Comparison of ENCODE assay signal across 16 mouse cellular contexts in the genomic region with DNA sequence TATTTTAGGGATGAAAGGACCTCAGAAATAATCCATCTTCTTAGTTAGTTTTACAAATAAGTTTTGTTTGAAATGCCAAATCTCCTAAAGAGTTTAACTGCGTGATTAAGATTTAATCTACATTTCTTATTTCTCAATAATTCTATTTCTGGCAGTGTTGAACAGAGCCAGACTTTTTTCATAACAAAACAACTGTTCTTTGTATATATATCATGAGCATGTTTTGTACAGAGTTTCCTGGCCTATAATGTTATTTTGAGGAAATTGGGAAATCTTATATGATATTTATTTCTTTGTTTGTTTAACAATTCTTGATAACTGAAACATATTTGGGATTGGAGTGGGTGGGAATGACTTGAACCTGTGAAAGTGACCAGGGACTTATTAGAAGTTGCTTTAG.
"Had no signal": no experiment of that assay in that cellular context is flagged by ENCODE, and none has a peak within 500 bp of the region (broad histone marks: within the 10 kb centered on the region; RNA-seq: fewer than 3 reads in every experiment).

No protein-coding gene starts in this region.

- H3K27me3 ChIP-seq: liver, embryonic 12.5 days; liver, embryonic 15.5 days; megakaryocyte, embryonic 14.5 days; midbrain, embryonic 12.5 days; neural tube, embryonic 12.5 days; stomach, embryonic 15.5 days had no signal

- H3K4me1 ChIP-seq: midbrain, embryonic 12.5 days; neural tube, embryonic 12.5 days; stomach, embryonic 15.5 days had no signal

- H3K27ac ChIP-seq: macrophage; midbrain, embryonic 12.5 days; neural tube, embryonic 12.5 days; stomach, embryonic 15.5 days; stomach, postnatal 0 days had no signal

- H3K36me3 ChIP-seq: liver, embryonic 12.5 days; liver, embryonic 15.5 days; midbrain, embryonic 12.5 days; neural tube, embryonic 12.5 days; stomach, embryonic 15.5 days had no signal

- H3K4me2 ChIP-seq: liver, embryonic 12.5 days; liver, embryonic 15.5 days; midbrain, embryonic 12.5 days; neural tube, embryonic 12.5 days; stomach, embryonic 15.5 days had no signal

- H3K4me3 ChIP-seq: liver, embryonic 12.5 days; liver, embryonic 15.5 days; megakaryocyte, embryonic 14.5 days; midbrain, embryonic 12.5 days; neural tube, embryonic 12.5 days; stomach, embryonic 15.5 days had no signal

- H3K9me3 ChIP-seq: liver, embryonic 12.5 days; liver, embryonic 15.5 days; megakaryocyte, embryonic 14.5 days; midbrain, embryonic 12.5 days; neural tube, embryonic 12.5 days; stomach, embryonic 15.5 days had no signal

- H3K9ac ChIP-seq: liver, embryonic 12.5 days; liver, embryonic 15.5 days; liver, postnatal 0 days; midbrain, embryonic 12.5 days; neural tube, embryonic 12.5 days; stomach, embryonic 15.5 days had no signal

- DNase-seq: liver; liver, postnatal 0 days; lung, postnatal 10 days; midbrain, embryonic 14.5 days; right cerebral cortex, postnatal 14 days; thymus, adult 2 months; thymus, postnatal 25 days; thymus, postnatal 4 days had no signal

- ATAC-seq: liver, embryonic 12.5 days; liver, postnatal 0 days had no signal
